Mouse (Mus musculus) kidney, adult 2 months (tissue): ENCODE measurements around the gene Cpne7.

ENCODE experiments used
- CTCF ChIP-seq: fragments of 200-500 bp; conservative IDR thresholded peaks from 2 replicates; pipeline ENCODE4 v1.5.1; 2011; ENCODE audit warnings: low read depth, mild to moderate bottlenecking, control low read depth, low read length, moderate library complexity, mixed read lengths; ENCODE audit not compliant: insufficient read depth, insufficient read length
- POLR2A ChIP-seq: fragments of 200-500 bp; IDR thresholded peaks from one replicate; pipeline ENCODE4 v1.6.1; 2011; ENCODE audit warnings: low read depth, low read length, control low read depth

GRCm38 (mm10) chr8:123114644-123115043 is 2.5 kb upstream of the Cpne7 start:
- TF ChIP-seq POLR2A, result no peak
- no peak for TF ChIP-seq CTCF
